Mouse (Mus musculus) heart, embryonic 10.5 days (tissue): ENCODE results near the gene Nr1d1. TPM values are rescaled to one million over a fixed set of nuclear protein-coding genes. Genes with fewer than 3 reads are reported as not detected.
A peak's percentile ranks its signal among the peaks of the same experiment; 100 is the strongest.

Source experiments
- DNase-seq: peaks from one replicate; pipeline ENCODE4 v3.0.0-alpha.2; 2017; ENCODE audit warnings: low spot score
- H3K27ac ChIP-seq: fragments of 300-500 bp; sonication (generic); 2 replicates; pipeline ENCODE4 v1.5.1; 2016; ENCODE audit warnings: mild to moderate bottlenecking
- H3K27me3 ChIP-seq: fragments of 300-500 bp; sonication (generic); 2 replicates; pipeline ENCODE4 v1.6.1; 2016; ENCODE audit warnings: mild to moderate bottlenecking; ENCODE audit not compliant: poor library complexity, insufficient read depth, severe bottlenecking
- H3K36me3 ChIP-seq: fragments of 300-500 bp; sonication (generic); 2 replicates; pipeline ENCODE4 v1.6.1; 2016; ENCODE audit warnings: mild to moderate bottlenecking, moderate library complexity
- H3K4me1 ChIP-seq: fragments of 300-500 bp; sonication (generic); 2 replicates; pipeline ENCODE4 v1.6.1; 2016; ENCODE audit warnings: mild to moderate bottlenecking
- H3K4me3 ChIP-seq: fragments of 300-500 bp; sonication (generic); 2 replicates; pipeline ENCODE4 v1.5.1; 2016; ENCODE audit warnings: mild to moderate bottlenecking, moderate library complexity
- H3K9me3 ChIP-seq: fragments of 300-500 bp; sonication (generic); 2 replicates; pipeline ENCODE4 v1.6.1; 2016; ENCODE audit warnings: mild to moderate bottlenecking, moderate library complexity
- WGBS: fragments of 180-500 bp; shearing (Covaris S2); methylation state at CpG from one replicate; pipeline ENCODE4 v1.1.7; 2016; 5-methylcytosine and 5-hydroxymethylcytosine counted together
- polyA plus RNA-seq: library from polyadenylated mRNA; unstranded; fragments of >200 nt; fragmentation: Nextera tagmentation; extraction: Ambion mirVana; gene quantifications from 2 replicates; pipeline ENCODE4 v1.2.1, GENCODE M21; 2016

Gene Nr1d1
- polyA plus RNA-seq, 1 experiment from 2014 or later, result 3.6 TPM

DNA sequence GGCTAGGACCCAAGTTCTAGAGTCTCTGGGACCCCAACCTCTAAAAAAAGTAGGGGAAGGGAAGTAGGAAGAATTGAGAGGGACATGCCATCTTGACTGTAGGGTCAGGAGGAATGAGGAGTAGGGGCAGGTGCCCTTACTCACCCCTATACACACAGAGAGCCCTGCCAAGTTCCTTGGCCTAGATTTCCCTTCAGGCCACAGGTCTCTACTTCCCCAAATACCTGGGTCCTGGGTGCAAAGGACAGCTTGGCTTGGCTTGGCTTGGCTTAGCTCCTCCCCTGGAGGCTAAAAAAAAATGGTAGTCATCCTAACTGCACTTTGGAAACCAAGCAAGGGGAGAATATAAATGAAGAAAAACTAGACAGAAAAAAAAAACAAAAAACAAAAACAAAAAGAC is 10.4 kb downstream of the Nr1d1 start:
- no peak for DNase-seq
- Histone ChIP-seq H3K27ac (no peak overlapping the region), H3K9me3 (no peaks in the 10 kb centered on the region), H3K27me3 (no peaks in the 10 kb centered on the region), H3K4me1 (peaks cover 52% of the 10 kb centered on the region), H3K4me3 (no peak overlapping the region), H3K36me3 (peaks cover 64% of the 10 kb centered on the region)

DNA sequence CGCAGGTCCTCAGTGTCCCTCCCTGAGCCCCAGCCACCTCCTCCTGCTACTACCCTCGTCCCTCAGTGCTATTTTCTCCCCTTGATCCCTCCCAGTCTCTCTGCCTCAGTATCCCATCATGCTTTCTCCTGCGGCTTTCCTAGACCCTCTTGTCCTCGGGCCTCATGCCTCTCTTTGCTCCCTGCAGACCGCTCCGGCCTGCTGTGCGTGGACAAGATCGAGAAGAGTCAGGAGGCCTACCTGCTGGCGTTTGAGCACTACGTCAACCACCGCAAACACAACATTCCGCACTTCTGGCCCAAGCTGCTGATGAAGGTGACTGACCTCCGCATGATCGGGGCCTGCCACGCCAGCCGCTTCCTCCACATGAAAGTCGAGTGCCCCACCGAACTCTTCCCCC is 11.0 kb downstream of the Nr1d1 start:
- Histone ChIP-seq H3K27ac (no peak overlapping the region; the same call in 1 of the 2 replicates), H3K4me3 (no peak overlapping the region), H3K27me3 (no peaks in the 10 kb centered on the region), H3K4me1 (peaks cover 46% of the 10 kb centered on the region), H3K9me3 (no peaks in the 10 kb centered on the region), H3K36me3 (peaks cover 63% of the 10 kb centered on the region)
- 77% methylated on average over 18 of the region's 18 CpGs for WGBS
- no peak for DNase-seq

DNA sequence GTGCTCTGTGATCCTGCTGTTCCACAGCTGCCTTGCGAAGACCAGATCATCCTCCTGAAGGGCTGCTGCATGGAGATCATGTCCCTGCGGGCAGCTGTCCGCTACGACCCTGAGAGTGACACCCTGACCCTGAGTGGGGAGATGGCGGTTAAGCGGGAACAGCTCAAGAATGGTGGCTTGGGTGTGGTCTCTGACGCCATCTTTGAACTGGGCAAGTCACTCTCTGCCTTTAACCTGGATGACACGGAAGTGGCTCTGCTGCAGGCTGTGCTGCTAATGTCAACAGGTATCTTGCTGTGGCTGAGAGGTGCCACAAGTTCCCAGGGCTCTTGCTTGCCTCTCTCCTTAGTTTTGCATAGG is 11.7 kb downstream of the Nr1d1 start:
- Histone ChIP-seq H3K4me3 (no peak overlapping the region), H3K27me3 (no peaks in the 10 kb centered on the region), H3K36me3 (peaks cover 63% of the 10 kb centered on the region), H3K4me1 (peaks cover 40% of the 10 kb centered on the region), H3K27ac (no peak overlapping the region), H3K9me3 (no peaks in the 10 kb centered on the region)
- DNase-seq, result no peak
- 87% methylated on average over 8 of the region's 8 CpGs for WGBS

DNA sequence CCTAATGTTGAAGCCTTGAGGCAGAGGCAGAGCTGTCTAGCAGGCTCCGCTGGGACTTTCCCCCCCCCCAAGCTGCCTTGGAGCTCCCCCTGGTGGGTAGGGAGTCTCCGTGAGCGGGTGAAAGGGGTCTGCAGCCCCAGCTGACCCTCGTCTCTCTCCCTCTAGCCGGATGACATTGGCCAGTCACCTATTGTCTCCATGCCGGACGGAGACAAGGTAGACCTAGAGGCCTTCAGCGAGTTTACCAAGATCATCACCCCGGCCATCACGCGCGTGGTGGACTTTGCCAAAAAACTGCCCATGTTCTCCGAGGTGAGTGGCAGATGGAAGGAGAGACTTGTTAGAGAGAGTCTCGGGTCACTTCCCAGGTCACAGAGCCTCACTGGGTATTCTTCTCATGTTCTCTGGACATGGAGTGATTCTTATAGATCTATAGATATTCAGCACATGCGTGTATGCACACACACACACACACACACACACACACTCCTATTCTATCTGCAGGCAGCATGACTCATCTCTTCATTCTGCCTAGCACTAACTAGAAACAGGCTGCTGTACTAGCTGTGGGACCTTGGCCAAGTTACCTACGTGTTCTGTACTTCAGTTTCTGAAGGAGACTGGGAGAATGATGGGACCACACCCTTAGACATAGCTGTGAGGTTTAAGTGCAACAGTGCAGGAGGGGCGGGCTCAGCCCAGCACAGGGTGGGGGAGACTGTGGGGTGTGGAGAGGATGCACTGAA is 12.2 kb downstream of the Nr1d1 start:
- Histone ChIP-seq H3K27me3 (no peaks in the 10 kb centered on the region), H3K4me3 (no peak overlapping the region), H3K36me3 (peaks cover 67% of the 10 kb centered on the region), H3K9me3 (no peaks in the 10 kb centered on the region), H3K4me1 (peaks cover 34% of the 10 kb centered on the region), H3K27ac (no peak overlapping the region)
- WGBS, result 59% methylated on average over 17 of the region's 17 CpGs
- no peak for DNase-seq

DNA sequence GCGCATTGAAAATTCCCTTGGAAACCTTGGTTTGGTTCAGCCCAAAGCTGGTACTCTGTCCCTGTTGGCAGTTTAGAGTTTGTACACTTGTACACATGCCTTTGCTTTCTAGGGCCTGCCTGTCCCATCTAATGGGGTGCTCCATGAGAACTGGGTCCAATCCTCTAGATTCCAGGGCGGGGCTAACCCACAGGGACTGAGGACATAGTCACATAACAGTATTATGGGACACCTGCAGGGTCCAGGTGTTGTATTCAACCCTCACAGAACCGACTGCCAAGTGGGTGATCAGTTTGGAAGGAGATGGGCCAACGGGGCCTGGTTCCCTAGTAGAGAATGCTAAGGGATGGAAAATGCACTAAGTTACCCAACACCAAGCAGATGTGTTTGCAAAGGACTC is 13.2 kb downstream of the Nr1d1 start:
- Histone ChIP-seq H3K9me3 (no peaks in the 10 kb centered on the region), H3K4me1 (peaks cover 24% of the 10 kb centered on the region), H3K27me3 (no peaks in the 10 kb centered on the region), H3K36me3 (peaks cover 75% of the 10 kb centered on the region), H3K4me3 (no peak overlapping the region), H3K27ac (no peak overlapping the region)
- 89% methylated on average over 4 of the region's 4 CpGs for WGBS
- DNase-seq, result no peak

DNA sequence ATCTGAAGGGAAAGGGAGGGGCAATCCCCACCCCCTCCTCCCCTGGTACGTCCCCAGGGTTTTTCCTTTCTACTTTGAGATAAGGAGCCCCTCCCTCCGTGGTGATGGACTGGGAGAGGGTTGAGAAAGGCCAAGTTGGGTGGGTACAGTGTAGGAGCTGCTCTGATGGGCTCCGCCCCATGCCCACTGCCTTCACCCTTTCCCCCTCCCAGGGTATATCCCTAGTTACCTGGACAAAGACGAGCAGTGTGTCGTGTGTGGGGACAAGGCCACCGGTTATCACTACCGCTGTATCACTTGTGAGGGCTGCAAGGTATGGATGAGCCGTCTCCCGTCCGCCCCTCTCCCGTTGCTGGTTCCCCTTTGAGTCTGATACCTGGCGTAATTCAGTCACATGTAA is 18.4 kb downstream of the Nr1d1 start:
- 71% methylated on average over 12 of the region's 12 CpGs for WGBS
- Histone ChIP-seq H3K9me3 (no peaks in the 10 kb centered on the region), H3K4me1 (peaks cover 51% of the 10 kb centered on the region), H3K27me3 (no peaks in the 10 kb centered on the region), H3K4me3 (no peak overlapping the region), H3K27ac (peak overlapping the region; percentile 70), H3K36me3 (peaks cover 65% of the 10 kb centered on the region)
- no peak for DNase-seq

DNA sequence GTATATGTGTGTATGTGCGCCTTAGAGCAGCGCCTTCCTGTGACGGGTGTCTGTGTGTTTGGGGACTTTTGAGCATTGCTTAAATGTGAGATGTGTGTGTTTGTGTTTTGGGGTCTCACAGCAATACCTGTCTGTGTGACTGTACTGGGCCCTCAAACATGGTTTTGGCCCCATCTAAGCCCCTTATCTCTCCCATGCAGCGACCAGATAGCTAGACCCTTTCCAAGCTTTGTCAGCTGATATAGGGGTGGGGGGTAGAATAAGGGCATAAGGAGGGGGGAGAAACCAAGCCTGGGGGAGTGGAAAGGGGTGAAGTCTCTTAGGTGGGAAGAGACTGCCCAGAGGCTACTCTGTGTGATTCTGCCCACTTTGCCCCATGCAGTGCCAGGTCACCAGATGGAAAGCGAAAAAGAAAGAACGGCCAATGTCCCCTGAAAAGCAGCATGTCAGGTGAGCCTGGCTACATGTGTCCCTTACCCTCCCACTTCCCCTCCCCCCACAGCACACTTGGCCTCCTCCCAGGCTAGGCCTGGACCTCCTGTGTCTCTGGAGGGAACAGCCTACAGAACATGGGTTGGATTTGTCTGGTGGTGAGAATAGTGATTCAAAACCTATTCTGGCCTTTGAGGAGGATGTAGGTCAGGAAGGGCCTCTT is 19.3 kb downstream of the Nr1d1 start:
- DNase-seq, result no peak
- no peaks in the 10 kb centered on the region for H3K9me3 ChIP-seq
- H3K4me1 ChIP-seq, result peaks cover 59% of the 10 kb centered on the region
- H3K27ac ChIP-seq, result peak overlapping the region; percentile 60
- H3K36me3 ChIP-seq, result peaks cover 58% of the 10 kb centered on the region
- no peaks in the 10 kb centered on the region for H3K27me3 ChIP-seq
- 0 out of 2 replicates have a peak overlapping the region, but pooled peaks have one; percentile 15 for H3K4me3 ChIP-seq
- WGBS, result 79% methylated on average over 6 of the region's 6 CpGs

DNA sequence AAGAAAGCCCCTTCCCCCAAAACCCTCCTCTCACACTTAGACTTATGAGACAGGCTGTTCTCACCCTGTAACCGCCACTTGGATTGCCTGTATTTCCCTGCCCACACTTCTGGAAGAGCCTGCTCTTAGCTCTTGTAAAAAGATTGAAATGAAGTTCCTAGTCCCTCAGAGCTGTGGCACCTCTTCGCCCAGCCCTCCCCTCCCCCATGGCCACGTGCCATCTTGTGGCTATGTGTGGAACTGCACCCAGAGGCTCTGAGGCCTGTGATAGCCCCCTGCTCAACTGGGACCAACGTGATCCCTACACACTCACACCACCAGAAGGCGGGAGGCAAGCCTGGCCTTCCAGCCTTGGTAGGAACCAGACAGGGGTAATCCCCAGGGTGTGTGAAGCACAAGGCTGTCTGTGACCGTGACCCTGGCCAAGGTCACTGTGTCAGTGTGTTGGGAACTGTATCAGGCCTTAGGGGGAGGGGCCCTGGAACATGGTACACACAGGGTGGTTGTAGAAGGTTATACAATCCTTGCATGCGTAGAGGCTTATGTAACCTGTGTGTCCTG is 20.4 kb downstream of the Nr1d1 start:
- H3K27ac ChIP-seq, result peak overlapping the region; percentile 90
- peak; percentile 89 for DNase-seq
- H3K9me3 ChIP-seq, result no peaks in the 10 kb centered on the region
- peak overlapping the region; percentile 12; the same call in 1 of the 2 replicates for H3K4me3 ChIP-seq
- H3K4me1 ChIP-seq, result peaks cover 71% of the 10 kb centered on the region
- H3K36me3 ChIP-seq, result peaks cover 47% of the 10 kb centered on the region
- WGBS, result 20% methylated on average over 7 of the region's 7 CpGs
- no peaks in the 10 kb centered on the region for H3K27me3 ChIP-seq

DNA sequence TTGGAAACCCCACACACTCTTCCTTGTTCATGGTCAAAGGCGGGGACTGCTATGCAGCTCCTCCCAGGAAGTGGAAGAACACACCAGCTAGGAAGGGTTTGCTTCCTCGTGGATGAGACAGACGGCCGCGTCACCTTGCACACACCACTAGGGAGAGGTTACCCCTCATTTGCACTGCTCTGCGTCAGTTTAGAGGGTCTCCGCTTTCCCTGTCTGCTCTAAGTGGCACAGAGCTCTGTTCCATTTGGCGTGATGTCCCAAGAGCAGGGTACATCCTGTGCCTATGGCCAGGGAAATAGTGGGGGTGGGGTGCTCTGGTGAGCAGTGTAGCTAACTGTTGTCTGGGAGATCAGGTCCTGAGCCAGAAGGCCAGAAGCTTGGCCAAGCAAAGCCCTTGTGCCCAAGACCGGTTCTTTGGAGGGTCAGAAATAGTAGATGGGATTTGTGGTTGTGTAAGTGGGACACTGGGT is 20.9 kb downstream of the Nr1d1 start:
- Histone ChIP-seq H3K4me3 (peak overlapping the region; percentile 12; the same call in 1 of the 2 replicates), H3K27me3 (no peaks in the 10 kb centered on the region), H3K27ac (peak overlapping the region; percentile 90), H3K36me3 (peaks cover 44% of the 10 kb centered on the region), H3K4me1 (peaks cover 76% of the 10 kb centered on the region), H3K9me3 (no peaks in the 10 kb centered on the region)
- DNase-seq, result no peak
- 55% methylated on average over 9 of the region's 9 CpGs for WGBS

DNA sequence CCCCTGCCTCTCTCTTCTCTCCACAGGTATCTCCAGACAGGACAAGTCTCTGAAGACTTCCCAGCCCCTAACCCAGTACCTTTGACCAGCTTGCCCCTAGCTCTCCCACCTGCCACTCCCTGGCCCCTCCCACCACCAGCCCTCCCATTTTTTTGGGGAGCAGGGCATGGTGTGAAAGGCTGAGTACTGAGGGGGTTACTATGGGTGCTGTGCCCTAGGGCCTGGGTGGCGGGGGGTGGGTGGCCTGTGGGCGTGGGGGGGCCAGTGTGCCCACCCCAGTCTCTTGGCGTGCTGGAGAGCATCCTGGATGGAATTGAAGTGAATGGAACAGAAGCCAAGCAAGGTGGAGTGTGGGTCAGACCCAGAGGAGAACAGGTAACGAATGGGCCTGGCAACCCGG is 21.9 kb downstream of the Nr1d1 start:
- no peak for DNase-seq
- 97% methylated on average over 5 of the region's 5 CpGs for WGBS
- Histone ChIP-seq H3K36me3 (peaks cover 35% of the 10 kb centered on the region), H3K27me3 (no peaks in the 10 kb centered on the region), H3K4me1 (peaks cover 85% of the 10 kb centered on the region), H3K27ac (peak overlapping the region; percentile 90), H3K4me3 (no peak overlapping the region), H3K9me3 (no peaks in the 10 kb centered on the region)

DNA sequence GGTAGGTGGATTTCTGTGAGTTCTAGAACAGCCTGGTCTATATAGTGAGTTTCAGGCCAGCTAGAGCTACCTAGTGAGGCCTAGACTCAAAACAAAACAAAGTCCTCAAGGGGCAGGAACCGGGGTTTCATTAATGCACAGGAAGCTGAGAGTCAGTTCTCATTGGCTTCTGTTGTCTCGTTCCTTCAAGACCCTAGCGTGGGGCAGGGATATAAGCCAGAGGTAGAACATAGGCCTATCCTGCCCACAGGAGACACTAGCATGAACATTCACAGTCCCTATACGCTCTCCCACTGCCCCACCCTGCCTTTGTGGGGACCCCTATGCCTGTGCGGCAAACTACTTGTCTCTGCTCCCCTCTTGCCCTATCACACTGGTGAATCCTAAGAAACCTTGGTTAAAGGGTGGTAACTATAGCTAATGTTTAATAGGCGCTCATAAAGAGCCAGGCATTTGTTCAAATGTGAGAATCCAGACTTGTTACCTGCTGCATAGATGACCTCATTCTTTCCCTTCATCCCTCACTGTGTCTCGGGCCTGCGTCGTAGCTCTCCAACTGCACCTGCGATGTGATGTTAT is 22.5 kb downstream of the Nr1d1 start:
- Histone ChIP-seq H3K4me3 (no peak overlapping the region), H3K27me3 (no peaks in the 10 kb centered on the region), H3K36me3 (peaks cover 32% of the 10 kb centered on the region), H3K9me3 (no peaks in the 10 kb centered on the region), H3K27ac (peak overlapping the region; percentile 90), H3K4me1 (peaks cover 91% of the 10 kb centered on the region)
- no peak for DNase-seq
- WGBS, result 85% methylated on average over 10 of the region's 10 CpGs

DNA sequence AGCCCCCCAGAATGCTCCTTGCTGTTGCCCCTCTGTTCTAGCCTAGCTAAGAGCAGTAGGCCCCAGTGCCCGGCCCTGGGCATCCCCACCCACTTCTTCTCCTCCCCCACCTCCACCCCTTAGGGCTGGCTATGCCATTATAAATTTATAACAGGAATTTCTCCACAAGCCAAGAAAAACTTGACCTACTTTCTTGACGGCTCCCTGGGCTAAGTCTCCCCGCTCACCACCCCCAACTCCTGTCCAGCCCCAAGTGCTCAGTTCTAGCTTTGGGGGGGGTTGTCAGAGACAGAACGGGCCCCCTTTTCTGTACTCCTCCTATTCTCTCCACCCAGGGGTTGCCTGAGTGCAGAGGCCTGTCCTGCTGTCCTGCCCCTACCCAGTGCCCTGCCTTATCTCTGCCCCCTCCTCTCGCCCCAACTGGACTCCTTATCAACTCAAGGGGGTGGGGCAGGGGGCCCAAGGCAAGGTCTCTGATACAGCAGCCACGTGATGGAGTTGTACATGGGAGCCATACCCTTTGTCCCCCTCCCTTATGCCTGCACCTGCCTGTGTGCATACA is 23.8 kb downstream of the Nr1d1 start:
- H3K4me3 ChIP-seq, result peak overlapping the region; percentile 41
- no peaks in the 10 kb centered on the region for H3K9me3 ChIP-seq
- H3K4me1 ChIP-seq, result peaks cover 98% of the 10 kb centered on the region
- 13% methylated on average over 6 of the region's 6 CpGs for WGBS
- peaks cover 20% of the 10 kb centered on the region for H3K36me3 ChIP-seq
- H3K27me3 ChIP-seq, result no peaks in the 10 kb centered on the region
- peak overlapping the region; percentile 90 for H3K27ac ChIP-seq
- peak; percentile 92 for DNase-seq
